Mouse (Mus musculus) kidney, postnatal 0 days (tissue): ENCODE data around the gene Robo1. TPM values are rescaled to one million over a fixed set of nuclear protein-coding genes. Genes with fewer than 3 reads are reported as not detected.

ENCODE experiments used
- ATAC-seq: fragments of 200-750 bp; cut with Nextera tagmentation; replicated peaks from 2 replicates; pipeline ENCODE4 v1.8.0; 2017; ENCODE audit warnings: low read depth, moderate number of reproducible peaks, moderate TSS enrichment, moderate library complexity; ENCODE audit not compliant: low FRiP score
- DNase-seq: peaks from one replicate; pipeline ENCODE4 v3.0.0-alpha.2; 2016; ENCODE audit warnings: low spot score
- H3K27ac ChIP-seq: fragments of 300-500 bp; sonication (generic); 2 replicates; pipeline ENCODE4 v1.5.1; 2014; ENCODE audit warnings: mild to moderate bottlenecking
- H3K27me3 ChIP-seq: fragments of 300-500 bp; sonication (generic); 2 replicates; pipeline ENCODE4 v1.6.1; 2014; ENCODE audit warnings: low read length, mixed read lengths; ENCODE audit not compliant: insufficient read depth
- H3K36me3 ChIP-seq: fragments of 300-500 bp; sonication (generic); 2 replicates; pipeline ENCODE4 v1.6.1; 2014; ENCODE audit warnings: low read length, mixed read lengths; ENCODE audit not compliant: insufficient read depth
- H3K4me1 ChIP-seq: fragments of 300-500 bp; sonication (generic); replicated peaks from 2 replicates; pipeline ENCODE4 v1.6.1; 2014; ENCODE audit warnings: antibody characterized with exemption, low read length, mixed read lengths; ENCODE audit not compliant: insufficient read depth
- H3K4me2 ChIP-seq: fragments of 300-500 bp; sonication (generic); 2 replicates; pipeline ENCODE4 v1.6.1; 2014; ENCODE audit warnings: mild to moderate bottlenecking, low read length, moderate library complexity, mixed read lengths
- H3K4me3 ChIP-seq: fragments of 300-500 bp; sonication (generic); replicated peaks from 2 replicates; pipeline ENCODE4 v1.5.1; 2014; ENCODE audit warnings: low read depth, low read length
- H3K9ac ChIP-seq: fragments of 300-500 bp; sonication (generic); 2 replicates; pipeline ENCODE4 v1.6.1; 2014; ENCODE audit warnings: low read depth, low read length
- H3K9me3 ChIP-seq: fragments of 300-500 bp; sonication (generic); replicated peaks from 2 replicates; pipeline ENCODE4 v1.6.1; 2016; ENCODE audit warnings: low read length, inconsistent platforms, mixed read lengths
- CTCF ChIP-seq: IDR thresholded peaks from 2 replicates; pipeline ENCODE4 v1.5.1; 2016; ENCODE audit warnings: antibody characterized with exemption, low read depth, mild to moderate bottlenecking, moderate library complexity
- WGBS: fragments of 180-500 bp; shearing (Covaris S2); extraction: QIAGEN DNeasy Blood & Tissue Kit; methylation state at CpG from one replicate; pipeline ENCODE4 v1.1.7; 2014; 5-methylcytosine and 5-hydroxymethylcytosine counted together
- polyA plus RNA-seq: library from polyadenylated mRNA; unstranded; fragments of >200 nt; fragmentation: Nextera tagmentation; extraction: Ambion mirVana; gene quantifications from 2 replicates; pipeline ENCODE4 v1.2.1, GENCODE M21; 2015

The Robo1 gene
- polyA plus RNA-seq, 1 experiment from 2014 or later = 14.5 TPM

DNA sequence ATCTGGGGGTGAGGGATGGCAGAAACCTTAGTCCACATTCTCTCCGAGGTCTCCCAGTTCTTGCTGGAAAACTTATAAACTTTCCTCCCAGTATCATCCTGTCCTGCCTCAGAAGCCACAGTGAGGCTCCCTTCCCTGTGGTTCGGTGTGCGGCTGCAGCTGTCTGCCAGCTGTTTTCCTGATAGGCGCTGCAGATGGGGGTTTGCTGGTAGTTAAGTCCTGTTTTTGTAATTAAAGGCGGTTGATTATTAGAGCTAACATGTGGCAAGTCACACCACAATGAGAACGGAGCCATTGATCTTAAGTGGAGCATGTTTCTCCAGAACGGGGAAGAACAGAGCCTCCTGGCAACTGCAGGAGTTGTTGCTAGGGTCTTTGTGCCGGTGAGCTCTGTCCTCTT, 699.3 kb downstream of the Robo1 start:
- Histone ChIP-seq H3K9me3 (no peaks in the 10 kb centered on the region), H3K4me2 (no peak overlapping the region), H3K9ac (no peak overlapping the region), H3K27me3 (no peaks in the 10 kb centered on the region), H3K4me1 (no peaks in the 10 kb centered on the region), H3K27ac (no peak overlapping the region), H3K4me3 (no peak overlapping the region), H3K36me3 (0 out of 2 replicates have a peak, but pooled peaks cover 4% of the 10 kb centered on the region)
- ATAC-seq = no peak
- TF ChIP-seq CTCF = no peak
- DNase-seq = peak; percentile 22
- 28% methylated on average over 8 of the region's 8 CpGs for WGBS

- Histone ChIP-seq H3K9me3 (no peaks in the 10 kb centered on the region), H3K4me1 (no peaks in the 10 kb centered on the region), H3K4me3 (no peak overlapping the region), H3K27me3 (no peaks in the 10 kb centered on the region), H3K4me2 (no peak overlapping the region), H3K36me3 (0 out of 2 replicates have a peak, but pooled peaks cover 4% of the 10 kb centered on the region), H3K27ac (no peak overlapping the region), H3K9ac (no peak overlapping the region)
- no peak for ATAC-seq
- WGBS = 40% methylated on average over 7 of the region's 7 CpGs
- no peak for DNase-seq
- no peak for TF ChIP-seq CTCF
These were observed 703.2 kb downstream of the Robo1 start for GRCm38 (mm10) chr16:73011313-73011712.

GRCm38 (mm10) chr16:73012926-73013325, 704.8 kb downstream of the Robo1 start:
- no peak for TF ChIP-seq CTCF
- no peak overlapping the region for H3K4me2 ChIP-seq
- H3K4me1 ChIP-seq = no peaks in the 10 kb centered on the region
- 94% methylated on average over 11 of the region's 11 CpGs for WGBS
- DNase-seq = no peak
- H3K36me3 ChIP-seq = 0 out of 2 replicates have a peak, but pooled peaks cover 4% of the 10 kb centered on the region
- no peak overlapping the region for H3K9ac ChIP-seq
- H3K27me3 ChIP-seq = no peaks in the 10 kb centered on the region
- H3K27ac ChIP-seq = no peak overlapping the region
- H3K4me3 ChIP-seq = no peak overlapping the region
- no peak for ATAC-seq
- H3K9me3 ChIP-seq = no peaks in the 10 kb centered on the region

DNA sequence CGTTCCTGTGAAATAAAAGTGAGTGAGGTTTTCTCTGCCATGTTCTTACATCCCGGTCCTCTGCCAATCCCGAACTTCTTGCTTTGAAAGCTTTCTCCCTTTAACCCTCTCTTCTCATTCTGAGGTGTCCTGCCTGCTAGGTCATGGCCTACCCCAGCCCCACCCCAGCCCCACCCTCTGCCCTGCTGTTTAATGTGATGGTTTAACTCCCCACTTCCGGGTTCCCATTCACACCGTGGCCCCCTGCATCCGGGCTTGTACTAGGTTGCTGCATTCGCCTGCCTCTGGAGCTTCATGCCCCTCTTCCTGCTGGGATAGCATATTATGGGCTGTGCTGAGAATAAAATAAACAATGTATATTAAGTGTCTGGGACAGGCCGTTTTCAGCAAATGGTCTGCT, 706.4 kb downstream of the Robo1 start:
- ATAC-seq (no peak), DNase-seq (no peak)
- Histone ChIP-seq H3K4me2 (no peak overlapping the region), H3K36me3 (0 out of 2 replicates have a peak, but pooled peaks cover 4% of the 10 kb centered on the region), H3K4me1 (no peaks in the 10 kb centered on the region), H3K9ac (no peak overlapping the region), H3K4me3 (no peak overlapping the region), H3K27ac (no peak overlapping the region), H3K9me3 (no peaks in the 10 kb centered on the region), H3K27me3 (no peaks in the 10 kb centered on the region)
- no peak for TF ChIP-seq CTCF
- WGBS = 59% methylated on average over 8 of the region's 8 CpGs

- DNase-seq (no peak), ATAC-seq (no peak)
- Histone ChIP-seq H3K36me3 (no peaks in the 10 kb centered on the region), H3K27me3 (no peaks in the 10 kb centered on the region), H3K4me2 (no peak overlapping the region), H3K4me3 (no peak overlapping the region), H3K9me3 (no peaks in the 10 kb centered on the region), H3K4me1 (no peaks in the 10 kb centered on the region), H3K27ac (no peak overlapping the region), H3K9ac (no peak overlapping the region)
- WGBS = 74% methylated on average over 4 of the region's 4 CpGs
- no peak for TF ChIP-seq CTCF
These were observed 707.9 kb downstream of the Robo1 start for GRCm38 (mm10) chr16:73015976-73016375.

DNA sequence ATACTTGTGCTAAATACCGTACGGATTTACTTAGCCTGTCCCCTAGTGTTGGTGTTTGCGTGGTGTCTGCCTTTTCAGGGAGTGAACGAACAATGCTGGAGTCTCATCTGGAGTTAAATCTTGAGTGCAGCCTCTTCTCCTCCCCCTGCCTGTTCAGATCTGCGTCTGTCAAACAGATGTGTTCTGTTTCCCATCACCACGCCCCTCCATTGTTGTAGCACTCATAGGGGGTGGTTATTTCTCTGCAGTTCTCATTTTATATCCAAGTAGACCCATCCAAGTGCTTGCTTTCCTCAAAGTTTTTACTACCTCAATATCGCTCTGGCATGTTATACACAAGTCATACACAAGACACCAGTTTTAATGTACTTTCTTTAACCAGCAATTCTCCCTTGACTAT, 708.7 kb downstream of the Robo1 start:
- H3K4me1 ChIP-seq = no peaks in the 10 kb centered on the region
- no peak for ATAC-seq
- DNase-seq = no peak
- no peaks in the 10 kb centered on the region for H3K36me3 ChIP-seq
- no peak overlapping the region for H3K27ac ChIP-seq
- H3K9ac ChIP-seq = no peak overlapping the region
- no peak for TF ChIP-seq CTCF
- no peaks in the 10 kb centered on the region for H3K9me3 ChIP-seq
- H3K27me3 ChIP-seq = no peaks in the 10 kb centered on the region
- H3K4me3 ChIP-seq = no peak overlapping the region
- WGBS = 74% methylated on average over 7 of the region's 7 CpGs
- H3K4me2 ChIP-seq = no peak overlapping the region

GRCm38 (mm10) chr16:73024326-73024725, 716.2 kb downstream of the Robo1 start:
- H3K27ac ChIP-seq = no peak overlapping the region

More at GRCm38 (mm10) chr16:73024326-73024725, 716.2 kb downstream of the Robo1 start:
- Histone ChIP-seq H3K9ac (no peak overlapping the region), H3K36me3 (0 out of 2 replicates have a peak, but pooled peaks cover 4% of the 10 kb centered on the region), H3K9me3 (no peaks in the 10 kb centered on the region), H3K4me2 (no peak overlapping the region), H3K4me1 (no peaks in the 10 kb centered on the region), H3K4me3 (no peak overlapping the region), H3K27me3 (no peaks in the 10 kb centered on the region)
- no peak for TF ChIP-seq CTCF
- ATAC-seq (no peak), DNase-seq (no peak)
- 95% methylated on average over 13 of the region's 13 CpGs for WGBS
